8 mouse cellular contexts compared by ENCODE assay signal in the genomic region with DNA sequence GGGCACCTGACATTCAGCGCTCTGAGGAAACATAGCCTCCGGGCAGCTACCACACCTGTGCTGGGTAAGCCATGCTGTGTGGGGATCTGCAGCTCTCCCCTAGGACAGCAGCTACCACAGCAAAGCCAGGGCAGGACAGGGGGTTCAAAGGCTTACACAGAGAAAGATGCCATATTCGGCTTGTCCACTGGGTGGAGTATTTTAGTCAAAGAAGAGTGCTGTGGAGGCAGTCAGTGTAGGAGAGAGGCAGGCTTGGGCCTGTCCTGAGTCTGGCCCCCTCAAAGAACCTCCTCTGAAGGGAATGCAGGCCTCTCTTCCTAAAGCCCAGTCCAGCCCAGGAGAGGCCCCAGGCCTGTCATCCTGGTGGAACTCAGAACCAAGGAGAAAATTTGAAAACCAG. TPM values are rescaled to one million over a fixed set of nuclear protein-coding genes. Genes with fewer than 3 reads are reported as not detected.
A peak's percentile ranks its signal among the peaks of the same experiment; 100 is the strongest.
DNase-seq lines count a peak whose midpoint lies in the region; ATAC-seq and TF ChIP-seq lines count a peak whose summit lies in the region.

No protein-coding gene starts in this region.

- H3K9me3 ChIP-seq in ES-E14 (ENCODE audit: control insufficient read depth, insufficient read depth, low read depth, low read length), result no peaks in the 10 kb centered on the region
- H3K9me3 ChIP-seq in forebrain, embryonic 15.5 days, result no peaks in the 10 kb centered on the region
- no peaks in the 10 kb centered on the region for H3K9me3 ChIP-seq in liver, postnatal 0 days (ENCODE audit: low read length)

- H3K36me3 ChIP-seq in ES-E14 (ENCODE audit: control insufficient read depth, insufficient read depth, low read length, poor library complexity, severe bottlenecking), result no peaks in the 10 kb centered on the region
- H3K36me3 ChIP-seq in forebrain, embryonic 15.5 days, result no peaks in the 10 kb centered on the region
- H3K36me3 ChIP-seq in liver, postnatal 0 days (replicated peaks; ENCODE audit: insufficient read depth, low read length), result no peaks in the 10 kb centered on the region

- peaks cover 0 to 31% of the 10 kb centered on the region in 2 experiments; a peak in 2 of 4 replicates for H3K4me1 ChIP-seq in ES-E14 (ENCODE audit: control insufficient read depth in 2 of 2, insufficient read depth in 2 of 2, low read length in 2 of 2, poor library complexity in 1 of 2)
- H3K4me1 ChIP-seq in forebrain, embryonic 15.5 days, result no peaks in the 10 kb centered on the region
- peaks cover 2% of the 10 kb centered on the region; the same call in 1 of the 2 replicates for H3K4me1 ChIP-seq in liver, postnatal 0 days (ENCODE audit: insufficient read depth)

- no peaks in the 10 kb centered on the region for H3K27me3 ChIP-seq in forebrain, embryonic 15.5 days
- no peaks in the 10 kb centered on the region for H3K27me3 ChIP-seq in liver, postnatal 0 days (ENCODE audit: insufficient read depth, low read length)

- peak; percentile 84 for TF ChIP-seq CTCF in liver, postnatal 0 days (IDR thresholded peaks at IDR 0.05; ENCODE audit: low read depth)

- DNase-seq in ES-E14 (ENCODE audit: low read depth, low spot score), result peak; percentile 93
- peak; percentile 26 for DNase-seq in cerebellum, adult 11-12 months
- peak; percentile 79 to 90 for DNase-seq in heart, postnatal 14 days
- DNase-seq in kidney, postnatal 4 days, result peak; percentile 80 to 85
- peak; percentile 67 for DNase-seq in liver, postnatal 0 days
- peak; percentile 50 for DNase-seq in ovary, postnatal 10 days (ENCODE audit: low spot score)
- DNase-seq in urinary bladder, postnatal 10 days (ENCODE audit: low spot score), result peak; percentile 24

- no peak for TF ChIP-seq EP300 in liver, postnatal 0 days (IDR thresholded peaks at IDR 0.05; ENCODE audit: low read depth)

- peak; percentile 88 for ATAC-seq in forebrain, embryonic 15.5 days (replicated peaks)
- ATAC-seq in liver, postnatal 0 days, result peak; percentile 60

- in situ Hi-C loops in ES-E14 (cut with MboI; ENCODE audit: low sequenced_read_pairs in 2 of 2, unreplicated experiment in 2 of 2), result no loop called here

- H3K4me2 ChIP-seq in forebrain, embryonic 15.5 days (replicated peaks), result no peak overlapping the region
- no peak overlapping the region for H3K4me2 ChIP-seq in liver, postnatal 0 days (ENCODE audit: low read depth, low read length)

- peak overlapping the region; percentile 7; the same call in 1 of the 2 replicates for H3K9ac ChIP-seq in ES-E14 (ENCODE audit: insufficient read depth, low read depth, low read length, poor library complexity, severe bottlenecking)
- H3K9ac ChIP-seq in forebrain, embryonic 15.5 days (replicated peaks), result no peak overlapping the region
- no peak overlapping the region for H3K9ac ChIP-seq in liver, postnatal 0 days (replicated peaks)

- intact Hi-C loops in heart, postnatal 14 days (cut with DNase I), result loop anchor here (1.0 to 5.0 kb wide), 4 partner anchors 40 to 610 kb away; no protein-coding TSS in a partner anchor

- H3K4me3 ChIP-seq in ES-E14 (ENCODE audit: insufficient read depth in 1 of 2, low read depth in 1 of 2, low read length in 2 of 2, poor library complexity in 1 of 2, severe bottlenecking in 1 of 2), result peak overlapping the region in 1 of 2 experiments; percentile 26; a peak in 1 of 4 replicates
- no peak overlapping the region for H3K4me3 ChIP-seq in forebrain, embryonic 15.5 days
- H3K4me3 ChIP-seq in liver, postnatal 0 days (ENCODE audit: low read depth, low read length), result no peak overlapping the region

- WGBS in forebrain, embryonic 15.5 days, result 18% methylated on average over 3 of the region's 3 CpGs
- WGBS in liver, postnatal 0 days (ENCODE audit: insufficient replicate concordance), result 24% methylated on average over 3 of the region's 3 CpGs

- no peak overlapping the region for H3K27ac ChIP-seq in ES-E14 (ENCODE audit: insufficient read depth, low read depth, low read length, poor library complexity, severe bottlenecking)
- H3K27ac ChIP-seq in forebrain, embryonic 15.5 days (replicated peaks), result no peak overlapping the region
- no peak overlapping the region for H3K27ac ChIP-seq in liver, postnatal 0 days (ENCODE audit: low read depth)

TF ChIP-seq in ES-E14, 5 proteins besides CTCF, POLR2A, EP300 and RAD21:
- TF ChIP-seq ZNF384 (IDR thresholded peaks at IDR 0.05; ENCODE audit: low read depth, low read length) (no peak), ZC3H11A (IDR thresholded peaks at IDR 0.05; ENCODE audit: borderline replicate concordance, low read depth, low read length) (peak; percentile 82)

RNA-seq across cellular contexts. Expression of a gene that starts 4.4 kb away (rescaled TPM):
- total RNA-seq in ES-E14 (2012; rRNA removed), result 0.54 and 1.3 TPM in 2 replicates
- polyA plus RNA-seq in forebrain, embryonic 15.5 days (2015; fragmentation: Nextera tagmentation; extraction: Ambion mirVana), result 0.13 and 0.19 TPM in 2 replicates
- total RNA-seq in heart, postnatal 14 days (2021), result 1,000 to 10,000 TPM; 1,042 to 1,098 TPM
- 0.66 and 3.9 TPM in 2 replicates for polyA plus RNA-seq in liver, postnatal 0 days (2015; fragmentation: Nextera tagmentation; extraction: Ambion mirVana)

Comparison
In these comparisons a context has a peak if more than half of its experiments do, and no peak if none do; other contexts are left out.
1. DNase-seq: peak in every context shown above with its lines; median percentile 93 in ES-E14; 84 in heart, postnatal 14 days; 82 in kidney, postnatal 4 days; 67 in liver, postnatal 0 days; 50 in ovary, postnatal 10 days; 26 in cerebellum, adult 11-12 months; 24 in urinary bladder, postnatal 10 days.
2. RNA of a gene that starts 4.4 kb away (total RNA-seq): 1,042 to 1,098 TPM in heart, postnatal 14 days; 0.54 to 1.3 TPM in ES-E14; every median in the first group is over 100 times any median in the second.